Mouse (Mus musculus): ENCODE data around the gene Tmem206. TPM values are rescaled to one million over a fixed set of nuclear protein-coding genes. Genes with fewer than 3 reads are reported as not detected.
A peak's percentile ranks its signal among the peaks of the same experiment; 100 is the strongest.

Gene Tmem206
- total RNA-seq (2021), result 1 to 10 TPM; 4.4 to 7.0 TPM

- intact Hi-C loops (cut with DNase I), result loop anchor here (10.0 kb wide), 1 partner anchor 389 kb away; the partner anchor contains the start of gene Lpgat1
- DNase-seq, result peak; percentile 97 to 98
These were observed at the start of gene Tmem206 for GRCm38 (mm10) chr1:191325726-191326232. Gene Tmem206, plus strand, starts transcription at chr1:191325912.

- intact Hi-C loops (cut with DNase I), result loop anchor here (5.0 to 10.0 kb wide), 3 partner anchors 89 to 334 kb away; no protein-coding TSS in a partner anchor
- DNase-seq, result no peak
These were observed 49.5 kb upstream of the Tmem206 start for GRCm38 (mm10) chr1:191276181-191276580.

- intact Hi-C loops (cut with DNase I), result loop anchor here (5.0 to 10.0 kb wide), 3 partner anchors 90 to 335 kb away; no protein-coding TSS in a partner anchor
- DNase-seq, result peak in 1 of 2 experiments; percentile 42
These were observed 48.1 kb upstream of the Tmem206 start for GRCm38 (mm10) chr1:191277549-191278059.

DNA sequence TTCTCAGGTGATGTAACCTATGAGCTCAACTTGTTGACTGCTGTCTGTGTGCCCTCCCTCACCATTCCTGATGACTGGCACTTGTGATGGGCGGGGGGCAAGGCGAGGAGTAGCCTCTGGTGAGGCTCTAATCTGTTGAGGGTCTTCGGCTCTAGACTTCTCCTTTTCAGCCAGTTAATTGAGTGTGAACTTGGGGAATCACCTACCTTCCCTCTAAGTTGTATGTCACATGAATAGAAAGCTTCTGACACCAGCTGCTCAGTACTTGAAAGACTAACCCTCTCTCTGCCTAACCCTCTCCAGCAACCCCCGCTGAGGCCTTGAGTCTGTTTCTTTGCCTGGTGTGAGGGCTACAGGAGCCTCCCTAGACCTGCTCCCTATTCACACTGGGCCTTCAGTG is 47.4 kb upstream of the Tmem206 start:
- intact Hi-C loops (cut with DNase I), result loop anchor here (5.0 to 10.0 kb wide), 3 partner anchors 91 to 336 kb away; no protein-coding TSS in a partner anchor

GRCm38 (mm10) chr1:191281171-191281570 is 44.5 kb upstream of the Tmem206 start:
- DNase-seq, result no peak
- intact Hi-C loops (cut with DNase I), result no loop called here

More for the DNA sequence above, 47.4 kb upstream of the Tmem206 start:
- no peak for DNase-seq

GRCm38 (mm10) chr1:191282319-191282718 is 43.4 kb upstream of the Tmem206 start:
- intact Hi-C loops (cut with DNase I), result no loop called here

GRCm38 (mm10) chr1:191283110-191284040 is 42.3 kb upstream of the Tmem206 start:
- intact Hi-C loops (cut with DNase I), result no loop called here

More at GRCm38 (mm10) chr1:191282319-191282718, 43.4 kb upstream of the Tmem206 start:
- no peak for DNase-seq

GRCm38 (mm10) chr1:191284502-191284901 is 41.2 kb upstream of the Tmem206 start:
- intact Hi-C loops (cut with DNase I), result no loop called here
- no peak for DNase-seq

More at GRCm38 (mm10) chr1:191283110-191284040, 42.3 kb upstream of the Tmem206 start:
- no peak for DNase-seq

DNA sequence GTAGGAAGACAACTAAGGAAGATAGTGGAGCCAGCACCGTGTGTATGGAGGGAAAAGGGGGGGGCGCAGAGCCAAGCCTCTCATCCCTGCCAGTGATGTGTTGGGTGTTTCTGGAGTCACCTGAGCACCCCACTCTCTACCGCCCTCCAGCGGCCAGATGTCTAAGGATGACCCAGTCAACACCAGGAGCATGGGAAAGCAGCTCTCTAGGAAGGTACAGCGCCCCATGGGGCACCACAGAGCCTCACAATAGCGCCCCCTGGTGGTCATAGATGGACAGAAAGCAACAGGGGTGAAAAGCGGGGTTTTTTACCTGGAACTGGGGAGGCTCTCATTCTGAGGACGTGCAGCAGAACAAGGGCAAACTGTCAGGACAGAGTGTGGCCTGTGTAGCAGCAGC is 37.0 kb upstream of the Tmem206 start:
- DNase-seq, result peak in 1 of 2 experiments; percentile 56
- intact Hi-C loops (cut with DNase I), result no loop called here

DNA sequence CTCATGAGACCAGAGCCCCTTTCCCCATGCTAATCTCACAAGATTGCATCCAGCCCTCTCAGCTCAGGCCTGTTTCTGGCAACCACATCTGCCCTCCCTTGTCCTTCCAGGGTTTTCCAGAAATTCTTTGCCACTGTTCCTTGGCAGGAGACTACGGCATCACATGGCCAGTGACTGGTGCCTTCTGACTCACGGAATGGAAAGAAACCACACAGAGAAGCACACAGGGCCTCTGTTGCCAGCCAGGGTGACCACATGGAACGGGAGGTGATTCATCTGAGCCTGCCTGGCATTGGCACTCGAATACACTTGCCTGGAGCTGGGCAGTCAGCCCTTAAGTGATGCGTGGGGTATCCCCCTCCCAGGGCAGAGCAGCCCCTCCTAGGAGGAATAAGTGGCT is 33.4 kb upstream of the Tmem206 start:
- DNase-seq, result peak; percentile 85 to 89
- intact Hi-C loops (cut with DNase I), result no loop called here

DNA sequence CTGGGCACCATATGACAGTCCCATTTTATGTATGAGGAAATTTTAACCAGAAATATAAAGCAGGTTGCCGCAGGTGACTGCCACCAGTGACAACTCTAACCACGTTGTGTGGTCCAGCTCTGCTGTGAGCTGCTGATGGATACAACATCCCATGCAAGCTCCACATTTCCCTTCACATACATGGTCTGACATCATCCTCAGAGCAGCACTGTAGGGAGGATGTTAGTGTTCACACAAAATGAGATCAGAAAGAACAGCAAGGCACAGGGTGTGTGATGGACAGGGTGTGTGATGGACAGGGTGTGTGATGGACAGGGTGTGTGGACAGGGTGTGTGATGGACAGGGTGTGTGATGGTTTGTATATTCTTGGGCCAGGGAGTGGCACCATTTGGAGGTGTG is 32.7 kb upstream of the Tmem206 start:
- intact Hi-C loops (cut with DNase I), result no loop called here

DNA sequence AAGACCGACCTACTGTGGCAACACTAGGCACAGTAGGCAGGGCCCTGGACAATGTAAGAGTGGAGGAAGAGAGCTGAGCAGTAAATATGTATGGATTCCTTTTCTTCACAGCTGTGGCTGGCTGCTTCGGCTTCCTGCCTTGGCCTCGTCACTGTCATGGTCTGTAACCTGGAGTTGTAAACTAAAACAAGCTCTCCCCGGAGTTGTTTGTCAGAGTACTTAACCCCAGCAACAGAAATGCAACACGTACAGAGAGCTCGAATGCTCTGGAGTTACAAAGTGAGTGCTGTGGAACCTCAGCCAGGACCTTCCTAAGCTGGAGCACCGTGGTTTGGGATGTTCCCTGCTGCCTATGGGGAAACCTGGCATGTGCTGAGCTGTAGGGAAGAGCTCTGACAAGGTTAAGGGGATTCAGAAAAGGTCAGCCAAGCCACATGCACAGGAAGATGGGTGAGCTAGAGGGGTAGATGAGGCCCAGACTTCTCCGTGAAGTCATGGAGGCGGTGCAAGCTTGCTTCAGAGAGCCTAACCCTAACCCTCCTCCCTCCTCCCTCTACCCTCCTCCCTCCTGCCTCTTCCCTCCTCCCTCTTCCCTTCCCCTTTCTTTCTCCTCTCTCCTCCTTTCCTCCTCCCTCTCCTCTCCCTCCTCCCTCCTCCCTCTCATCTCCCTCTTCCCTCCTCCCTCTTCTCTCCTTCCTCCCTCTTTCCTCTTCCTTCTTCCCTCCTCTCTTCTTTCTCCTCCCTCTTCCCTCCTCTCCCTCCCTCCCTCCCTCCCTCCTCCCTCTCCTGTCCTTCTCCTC is 31.5 kb upstream of the Tmem206 start:
- intact Hi-C loops (cut with DNase I), result no loop called here
- DNase-seq, result no peak

More for the DNA sequence above, 32.7 kb upstream of the Tmem206 start:
- DNase-seq, result no peak

DNA sequence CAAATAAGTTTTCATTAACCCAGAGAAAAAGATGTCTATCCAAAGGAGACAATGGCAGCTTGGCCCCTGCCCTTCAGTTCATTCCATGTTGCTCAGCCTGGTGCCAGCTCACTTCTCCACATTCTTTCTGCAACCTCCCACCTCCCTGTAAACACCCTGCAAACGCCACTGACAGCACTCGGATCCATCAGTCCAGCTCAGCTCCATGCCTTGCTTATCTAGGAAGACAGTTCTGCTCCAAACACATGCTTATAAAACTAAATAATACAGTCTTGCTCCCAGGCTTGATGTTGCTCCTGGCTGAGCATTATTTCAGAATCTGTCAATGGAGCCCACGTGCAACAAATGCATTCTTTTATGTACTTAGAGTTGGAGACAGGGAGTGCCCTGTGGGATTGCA is 29.9 kb upstream of the Tmem206 start:
- DNase-seq, result no peak
- intact Hi-C loops (cut with DNase I), result no loop called here

- DNase-seq, result peak; percentile 88 to 90
- intact Hi-C loops (cut with DNase I), result no loop called here
These were observed 29.3 kb upstream of the Tmem206 start for GRCm38 (mm10) chr1:191296445-191296844.

DNA sequence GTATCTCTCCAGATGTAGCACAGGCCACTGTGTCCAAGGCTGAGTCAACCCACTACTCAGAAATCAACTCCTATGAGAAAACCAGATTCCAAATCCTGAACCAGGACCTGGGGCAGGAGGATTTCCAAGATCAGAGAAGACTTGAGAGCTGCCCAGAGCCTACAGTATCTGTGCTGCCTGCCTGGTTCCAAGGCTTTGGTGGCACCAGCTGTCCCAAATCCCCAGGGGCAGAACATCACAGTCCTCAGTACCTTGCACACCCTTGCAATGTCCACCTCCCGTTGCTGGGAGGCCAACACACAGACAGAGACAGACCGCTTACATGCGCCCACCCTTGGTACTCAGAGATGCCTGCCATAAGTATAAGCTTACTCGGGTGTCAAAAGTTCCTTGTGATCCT is 27.4 kb upstream of the Tmem206 start:
- intact Hi-C loops (cut with DNase I), result no loop called here
- DNase-seq, result no peak

DNA sequence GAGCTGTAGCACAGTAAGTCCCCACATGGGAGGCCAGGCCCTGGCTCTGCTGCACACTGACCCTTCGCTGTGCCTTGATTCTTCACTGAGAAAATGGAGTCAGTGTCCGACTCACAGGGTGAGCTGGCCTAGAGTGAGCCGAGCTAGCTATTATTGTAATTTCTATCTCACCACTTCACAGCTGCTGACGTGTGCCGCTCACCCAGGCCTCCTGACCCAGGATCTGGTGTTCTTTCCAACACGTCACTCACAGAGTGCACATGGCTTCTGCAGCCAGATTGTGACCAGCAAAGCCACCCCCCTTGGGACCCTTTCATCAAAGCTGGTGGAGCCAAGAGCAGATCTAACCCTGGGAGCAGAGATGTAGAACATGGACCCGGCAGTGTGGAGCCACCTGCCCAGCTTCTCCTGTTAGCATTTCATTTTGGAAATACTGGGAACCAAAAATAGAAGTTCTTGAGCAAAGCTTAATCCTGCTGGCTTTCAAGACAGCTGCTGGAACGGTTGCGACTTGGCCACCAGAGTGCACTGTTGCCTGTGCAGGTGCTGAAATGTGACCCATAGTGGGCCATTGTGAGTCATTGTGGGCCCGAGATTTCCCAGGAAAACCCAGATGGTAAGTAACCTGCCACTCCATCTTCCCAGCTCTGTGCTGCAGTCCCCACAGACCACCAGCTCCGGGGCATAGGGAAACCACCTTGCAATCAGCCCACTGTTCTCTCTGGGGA is 26.3 kb upstream of the Tmem206 start:
- intact Hi-C loops (cut with DNase I), result no loop called here
- DNase-seq, result peak; percentile 79 to 84

DNA sequence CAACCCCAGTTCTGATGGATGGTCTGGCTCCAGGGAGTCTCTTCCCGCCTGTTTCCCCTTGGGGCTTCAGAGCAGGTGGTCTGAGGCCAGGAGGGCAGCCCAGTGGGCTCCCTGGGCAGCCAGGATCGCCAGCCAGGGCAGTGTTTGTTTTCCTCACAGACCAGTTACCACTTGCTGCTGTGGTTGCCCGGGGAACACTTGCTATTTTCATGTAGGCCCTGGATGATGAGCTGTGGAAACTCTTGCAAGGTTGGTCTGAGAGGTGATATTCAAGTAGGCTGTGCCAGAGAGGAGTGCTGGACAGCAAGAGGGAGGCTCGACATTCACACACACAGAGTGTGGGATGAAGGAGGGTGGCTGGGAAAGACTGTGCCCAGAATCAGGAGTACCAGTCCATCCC is 23.8 kb upstream of the Tmem206 start:
- peak in 1 of 2 experiments; percentile 51 for DNase-seq
- intact Hi-C loops (cut with DNase I), result no loop called here

DNA sequence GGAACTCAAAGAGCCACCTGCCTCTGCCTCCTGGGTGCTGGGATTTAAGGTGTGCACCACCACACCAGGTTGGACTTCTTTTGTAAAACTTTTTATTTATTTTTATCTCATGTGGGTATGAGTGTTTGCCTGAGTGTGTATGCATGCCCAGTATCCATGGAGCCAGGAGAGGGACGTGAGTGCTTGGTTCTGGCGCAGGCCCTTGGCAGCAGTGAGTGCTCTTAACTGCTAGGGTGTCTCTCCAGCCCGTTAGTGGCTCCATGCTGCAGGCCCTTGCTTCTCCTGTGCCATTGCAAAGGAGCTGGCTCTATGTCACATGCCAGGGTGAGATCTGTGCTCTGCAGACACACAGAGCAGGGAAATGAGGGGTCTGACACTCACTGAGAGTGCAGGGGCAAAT is 22.0 kb upstream of the Tmem206 start:
- DNase-seq, result no peak
- intact Hi-C loops (cut with DNase I), result no loop called here

DNA sequence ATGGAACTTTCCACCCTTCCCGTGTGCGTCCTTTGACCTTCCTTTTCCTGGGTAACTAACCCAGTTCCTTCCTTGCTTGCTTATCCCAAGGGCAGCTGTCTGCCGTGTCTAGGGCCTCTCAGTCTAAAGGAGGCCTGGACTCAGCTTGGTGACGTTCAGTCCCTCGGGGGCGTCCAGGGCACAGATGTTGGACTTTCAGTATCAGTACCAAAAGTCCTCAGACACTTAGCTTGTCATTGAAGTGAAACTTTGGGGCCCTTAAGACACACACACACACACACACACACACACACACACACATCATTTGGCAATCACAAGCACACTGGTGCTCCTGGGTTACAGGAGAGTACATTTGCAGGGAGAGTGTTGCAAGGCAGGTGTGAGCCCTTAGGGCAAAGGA is 21.5 kb upstream of the Tmem206 start:
- intact Hi-C loops (cut with DNase I), result no loop called here
- DNase-seq, result no peak

GRCm38 (mm10) chr1:191305610-191306009 is 20.1 kb upstream of the Tmem206 start:
- intact Hi-C loops (cut with DNase I), result no loop called here
- DNase-seq, result no peak

All from heart, postnatal 10 days (tissue).